Mouse (Mus musculus) thymus, adult 2 months (tissue): ENCODE results near the gene Ap2a1.

ENCODE experiments used
- CTCF ChIP-seq: fragments of 200-500 bp; IDR thresholded peaks from 2 replicates; pipeline ENCODE4 v1.5.1; 2012; ENCODE audit warnings: mild to moderate bottlenecking, control low read depth, low read length, moderate library complexity, borderline replicate concordance; ENCODE audit not compliant: control insufficient read depth, poor library complexity, insufficient read depth; ENCODE audit errors: extremely low read depth
- POLR2A ChIP-seq: fragments of 200-500 bp; IDR thresholded peaks from 2 replicates; pipeline ENCODE4 v1.6.1; 2012; ENCODE audit warnings: mild to moderate bottlenecking, low read length, control low read depth, moderate library complexity; ENCODE audit not compliant: control insufficient read depth, poor library complexity, insufficient read depth; ENCODE audit errors: extremely low read depth

GRCm38 (mm10) chr7:44852259-44853027 is 76.9 kb downstream of the Ap2a1 start:
- TF ChIP-seq CTCF (no peak), POLR2A (no peak)
